Mouse (Mus musculus): ENCODE measurements around the gene Pls3.
A peak's percentile ranks its signal among the peaks of the same experiment; 100 is the strongest.

The Pls3 gene

DNA sequence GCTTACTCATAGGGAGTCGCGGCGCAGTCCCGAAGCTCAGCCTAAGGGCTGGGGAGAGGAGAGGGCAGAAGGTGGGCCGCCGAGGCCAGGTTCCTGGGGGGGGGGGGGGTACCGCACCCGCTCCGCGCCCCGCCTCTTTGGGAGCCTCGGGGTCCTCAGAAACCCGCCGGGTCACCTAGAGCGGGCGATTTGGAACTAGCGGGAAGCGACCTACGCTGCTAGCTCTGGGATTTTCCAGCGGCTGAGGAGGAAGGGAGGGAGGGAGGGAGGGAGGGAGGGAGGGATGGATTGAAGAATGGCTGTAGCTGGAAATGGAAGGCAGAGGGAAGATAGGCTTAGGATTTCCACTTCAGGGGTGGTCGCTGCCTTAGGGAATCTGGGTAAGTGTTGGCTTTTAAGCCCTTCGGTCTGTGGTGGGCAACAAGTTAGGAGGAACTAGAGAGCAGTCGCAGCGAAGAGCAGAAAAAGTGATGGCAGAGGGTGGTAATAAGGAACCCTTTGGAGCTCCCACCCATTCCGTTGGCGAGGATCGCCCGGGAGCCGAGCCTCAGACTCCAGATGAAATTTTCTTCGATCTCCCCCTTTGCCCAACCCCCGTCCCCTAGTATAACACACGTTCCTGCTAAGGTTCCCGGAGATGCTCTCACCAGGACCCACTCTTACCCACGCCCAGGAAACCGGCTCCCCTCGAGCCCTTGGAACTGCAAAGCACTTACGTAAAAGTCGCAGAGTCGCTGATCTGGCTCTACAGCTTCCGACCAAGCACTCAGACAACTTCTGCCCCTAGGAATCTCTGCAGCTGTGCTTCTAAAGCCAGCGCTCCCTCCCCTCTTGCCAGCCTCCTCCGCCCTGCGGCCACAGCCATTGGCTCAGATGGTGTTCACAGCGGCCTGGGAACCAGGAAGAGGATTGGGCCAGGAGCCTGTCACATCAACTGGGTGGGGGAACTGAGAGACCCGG, at the start of gene Pls3:
Gene Pls3 (minus strand): TSS at position 851 of the 960 bp plus-strand sequence.
- peak; percentile 90 for DNase-seq (ENCODE audit: low spot score)

DNA sequence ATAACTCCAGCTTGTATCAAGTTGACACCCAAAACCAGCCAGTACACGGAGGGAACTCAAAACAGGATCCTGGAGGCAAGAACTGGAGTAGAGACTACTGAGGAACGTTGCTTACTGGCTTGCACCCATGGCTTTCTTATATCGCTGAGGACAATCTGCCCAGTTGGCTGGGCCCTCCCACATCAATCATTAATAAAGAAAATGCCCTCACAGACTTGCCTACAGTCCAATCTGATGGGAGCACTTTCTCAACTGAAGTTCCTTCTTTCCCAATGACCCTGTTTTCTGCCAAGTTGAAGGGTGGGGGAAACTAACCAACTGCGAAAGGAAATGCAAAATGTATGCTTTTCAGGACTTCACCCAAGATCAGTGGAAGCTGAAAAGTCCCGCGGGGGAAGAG, 20.7 kb upstream of the Pls3 start:
- peak; percentile 6 for DNase-seq (ENCODE audit: low spot score)

DNA sequence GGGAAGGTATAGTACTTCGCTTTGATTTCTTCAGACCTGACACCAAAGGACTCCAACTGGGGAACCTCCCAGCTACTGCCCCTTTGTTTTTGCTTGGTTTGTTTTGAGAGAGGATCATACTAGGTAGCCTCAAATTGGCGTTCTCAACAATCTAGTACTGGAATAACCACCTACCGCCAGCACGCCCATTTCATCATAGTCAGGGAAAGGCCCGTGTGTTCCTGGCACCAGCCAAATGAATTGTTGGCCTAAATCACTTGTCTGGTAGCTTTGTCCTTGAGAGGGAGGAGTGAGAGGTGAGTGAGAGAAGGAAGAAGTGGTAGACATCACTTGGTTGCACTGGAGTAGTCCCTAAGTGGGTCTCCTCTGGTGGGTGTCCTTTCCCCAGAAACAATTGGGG, 584 bp upstream of the Pls3 start:
- no peak for DNase-seq (ENCODE audit: low spot score)

DNA sequence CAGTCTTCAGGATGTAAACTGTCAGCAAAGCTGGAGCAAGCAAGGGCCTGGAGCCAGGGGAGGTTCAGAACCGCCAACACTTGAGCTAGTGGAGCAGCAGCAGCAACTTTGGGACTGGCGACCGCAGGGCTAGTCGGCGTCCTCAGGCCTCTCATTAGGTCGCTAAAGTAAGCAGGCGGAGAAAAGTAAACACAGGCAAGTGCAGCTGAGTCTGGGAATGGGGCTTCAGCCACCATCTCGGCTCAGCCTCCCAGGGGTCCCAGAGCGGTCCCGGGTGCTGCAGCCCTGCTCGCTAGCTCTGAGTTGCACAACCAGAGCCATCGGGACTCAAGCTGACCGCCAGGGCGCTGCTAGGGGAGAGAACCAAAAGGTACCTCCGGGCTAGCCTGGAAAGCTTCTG, 1.2 kb downstream of the Pls3 start:
- peak; percentile 25 for DNase-seq (ENCODE audit: low spot score)

DNA sequence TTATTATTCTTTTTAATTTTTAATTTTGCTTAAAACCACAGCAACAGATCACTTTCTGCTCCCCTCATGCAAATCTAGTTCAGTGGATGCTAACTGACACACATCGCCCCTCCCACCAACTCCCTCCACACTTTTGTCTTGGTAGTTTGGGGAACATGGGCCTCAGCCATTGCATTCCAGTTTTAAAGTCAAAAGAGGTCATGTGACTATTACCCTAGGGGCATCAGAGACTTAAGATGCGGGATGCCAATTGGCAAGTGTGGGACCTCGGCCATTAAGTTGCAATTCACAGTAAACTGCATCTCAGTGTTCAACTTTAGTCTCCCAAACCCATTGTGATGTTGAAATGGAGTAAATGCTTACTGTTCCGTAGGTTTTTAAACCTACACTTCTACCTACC, 1.7 kb downstream of the Pls3 start:
- DNase-seq (ENCODE audit: low spot score): no peak

DNA sequence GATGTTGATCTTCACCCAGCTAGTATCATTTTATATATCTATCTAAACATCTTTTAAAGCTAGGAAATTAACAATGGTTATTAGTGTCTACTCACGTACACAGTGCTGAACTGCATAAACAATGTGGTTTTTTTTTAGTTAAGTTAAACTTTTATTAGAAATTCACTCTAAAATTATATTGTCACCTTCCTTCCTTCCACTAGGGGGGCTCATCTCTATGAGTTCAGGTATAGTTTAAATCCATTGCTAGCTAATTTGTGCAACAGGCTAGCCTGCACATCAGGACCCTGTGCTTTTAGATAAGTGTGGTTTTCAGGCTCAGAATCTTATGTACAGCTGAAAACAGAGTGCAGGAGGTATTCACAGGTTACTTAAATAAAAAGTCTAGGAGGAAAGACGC, 3.1 kb downstream of the Pls3 start:
- no peak for DNase-seq (ENCODE audit: low spot score)

DNA sequence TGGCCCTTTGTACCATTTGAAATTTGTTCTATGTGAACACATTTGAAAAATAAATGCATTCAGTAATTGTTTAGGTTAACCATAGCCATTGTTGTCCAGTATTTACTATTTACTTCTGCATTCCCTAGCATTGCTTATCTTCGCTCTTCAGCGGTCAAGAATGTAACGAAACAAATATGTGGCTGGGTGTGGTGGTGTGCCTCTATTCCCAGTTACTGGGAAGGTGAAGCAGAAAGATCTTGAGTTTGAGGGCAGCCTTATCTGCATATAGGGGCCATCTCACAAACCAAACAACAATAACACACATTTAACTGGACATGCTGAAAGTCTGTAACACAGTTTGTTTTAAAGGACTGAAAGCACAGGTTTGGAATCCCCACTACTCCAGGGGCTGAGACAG, 13.3 kb downstream of the Pls3 start:
- DNase-seq (ENCODE audit: low spot score): no peak

DNA sequence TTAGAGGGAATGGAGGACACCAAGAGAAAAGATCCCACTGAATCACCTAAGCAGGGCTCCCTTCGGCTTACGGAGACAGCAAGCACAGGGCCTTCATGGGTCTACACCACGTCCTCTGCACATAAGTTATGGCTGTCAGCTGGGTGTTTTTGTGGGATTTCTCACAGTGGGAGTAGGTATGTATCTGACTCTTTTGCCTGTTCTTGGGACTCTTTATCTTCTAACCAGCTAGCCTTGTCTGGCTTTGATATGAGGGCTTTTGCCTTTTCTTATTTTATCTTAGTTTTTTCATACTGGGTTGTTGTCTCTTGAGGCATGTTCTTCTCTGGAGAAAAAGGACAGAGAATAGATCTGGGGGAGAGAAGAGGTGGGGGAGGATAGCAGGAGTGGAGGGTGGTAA, 20.7 kb downstream of the Pls3 start:
- DNase-seq (ENCODE audit: low spot score): no peak

DNA sequence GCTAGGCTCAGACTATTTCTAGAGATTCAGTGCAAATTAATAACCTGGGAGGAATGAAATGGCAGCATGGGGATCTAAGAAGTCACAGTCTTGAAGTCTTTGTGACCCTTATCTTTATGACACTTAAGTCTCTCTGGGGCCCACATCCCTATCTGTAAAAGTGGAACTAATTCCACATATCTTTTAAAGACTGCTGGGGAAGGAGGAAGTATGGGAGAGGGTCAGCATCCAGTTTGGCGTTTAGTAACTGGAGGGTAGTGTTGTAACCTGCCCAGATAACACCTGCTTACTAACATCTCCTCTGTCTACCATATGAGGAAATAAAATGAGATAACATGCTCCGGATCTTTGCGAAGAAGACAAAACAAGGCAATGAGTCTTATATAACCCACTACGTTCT, 30.7 kb downstream of the Pls3 start:
- DNase-seq (ENCODE audit: low spot score): no peak

DNA sequence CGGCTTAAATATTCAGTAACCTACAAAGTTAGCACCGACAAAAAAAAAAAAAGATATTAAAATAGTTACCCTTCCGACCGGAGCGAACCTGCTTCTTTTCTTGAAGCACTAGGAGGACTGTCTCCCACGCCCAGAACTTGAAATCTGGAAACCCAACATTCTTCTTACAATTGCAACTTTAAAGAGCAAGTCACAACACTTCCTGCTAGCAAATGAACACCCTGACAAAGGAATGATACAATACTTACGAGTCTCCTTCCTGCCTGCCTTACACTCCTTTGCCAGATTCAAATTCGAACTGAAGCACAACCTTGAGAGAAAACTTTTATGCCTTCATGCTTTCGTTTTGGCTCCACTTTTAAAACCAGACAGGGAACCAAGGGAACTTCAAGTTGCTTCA, 32.1 kb downstream of the Pls3 start:
- DNase-seq (ENCODE audit: low spot score): no peak

DNA sequence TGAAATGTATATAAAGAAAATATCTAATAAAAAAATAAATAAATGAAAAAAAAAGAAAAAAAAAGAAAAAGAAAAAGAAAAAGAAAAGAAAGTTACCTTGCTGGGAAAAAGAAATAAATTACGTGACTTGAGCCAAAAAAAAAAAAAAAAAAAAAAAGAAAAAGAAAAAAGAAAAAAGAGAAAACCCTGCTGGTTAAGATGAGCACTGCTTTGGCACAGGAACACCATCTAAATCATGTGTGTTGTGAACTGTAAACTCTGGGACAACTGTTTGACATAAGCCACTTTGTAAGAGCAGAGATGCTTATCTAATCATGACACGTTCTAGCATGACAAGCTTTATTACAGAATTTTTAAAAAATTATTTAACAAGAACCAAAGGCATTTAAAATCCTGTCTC, 32.9 kb downstream of the Pls3 start:
- no peak for DNase-seq (ENCODE audit: low spot score)

DNA sequence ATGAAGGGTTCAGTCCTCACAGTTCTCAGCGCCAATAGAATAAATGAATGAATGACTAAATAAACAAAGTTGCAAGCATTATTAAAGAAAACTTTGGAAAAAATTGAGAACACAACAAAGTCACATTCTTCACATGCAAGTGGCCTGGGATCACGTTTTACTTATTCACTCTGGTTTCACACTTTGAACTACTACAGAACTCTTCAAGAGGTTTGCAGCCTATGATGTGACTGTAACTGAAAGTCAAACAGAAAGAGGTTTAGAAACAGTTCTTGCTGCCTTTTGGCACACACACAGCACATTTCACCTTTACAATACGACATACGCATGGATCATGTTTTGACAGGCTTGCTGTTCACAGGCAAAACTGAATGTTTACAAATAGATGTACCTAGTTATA, 34.7 kb downstream of the Pls3 start:
- no peak for DNase-seq (ENCODE audit: low spot score)

DNA sequence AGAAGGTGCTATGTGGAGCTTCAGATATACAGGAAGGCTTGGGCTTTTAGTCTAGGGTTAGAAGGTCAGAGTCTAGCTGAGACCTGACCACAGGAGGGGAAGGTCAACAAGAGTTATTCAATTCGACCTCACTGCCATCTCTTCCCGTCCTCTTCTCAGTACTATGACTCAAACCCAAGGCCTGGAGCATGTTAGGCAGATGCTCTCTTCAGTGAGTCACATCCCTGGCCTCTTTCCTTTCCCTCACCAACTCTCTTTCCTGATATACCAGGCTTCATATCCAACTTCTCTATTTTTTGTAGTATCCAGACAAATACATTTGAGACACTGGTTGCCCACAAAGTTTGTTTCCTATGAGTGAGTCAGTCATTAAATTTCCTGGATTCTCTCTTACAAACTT, 40.1 kb downstream of the Pls3 start:
- no peak for DNase-seq (ENCODE audit: low spot score)

DNA sequence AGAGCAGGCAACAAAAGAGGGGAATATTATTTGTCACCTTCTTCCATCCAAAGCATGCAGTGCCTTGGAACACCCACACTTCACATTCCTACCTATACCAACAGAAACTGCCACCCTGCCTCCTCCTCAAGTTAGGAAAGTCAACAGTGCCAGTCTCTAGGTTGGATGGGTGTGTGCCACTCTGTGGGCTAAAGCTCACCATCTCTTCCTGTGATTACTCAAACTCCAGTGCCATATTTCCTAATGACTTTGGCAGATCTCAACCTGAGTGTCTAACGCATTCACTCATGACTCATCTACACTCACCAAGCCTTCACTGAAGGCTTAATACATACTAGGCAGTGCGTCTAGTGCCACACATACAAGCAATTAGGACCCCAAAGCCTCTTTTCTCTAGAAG, 40.7 kb downstream of the Pls3 start:
- DNase-seq (ENCODE audit: low spot score): no peak

DNA sequence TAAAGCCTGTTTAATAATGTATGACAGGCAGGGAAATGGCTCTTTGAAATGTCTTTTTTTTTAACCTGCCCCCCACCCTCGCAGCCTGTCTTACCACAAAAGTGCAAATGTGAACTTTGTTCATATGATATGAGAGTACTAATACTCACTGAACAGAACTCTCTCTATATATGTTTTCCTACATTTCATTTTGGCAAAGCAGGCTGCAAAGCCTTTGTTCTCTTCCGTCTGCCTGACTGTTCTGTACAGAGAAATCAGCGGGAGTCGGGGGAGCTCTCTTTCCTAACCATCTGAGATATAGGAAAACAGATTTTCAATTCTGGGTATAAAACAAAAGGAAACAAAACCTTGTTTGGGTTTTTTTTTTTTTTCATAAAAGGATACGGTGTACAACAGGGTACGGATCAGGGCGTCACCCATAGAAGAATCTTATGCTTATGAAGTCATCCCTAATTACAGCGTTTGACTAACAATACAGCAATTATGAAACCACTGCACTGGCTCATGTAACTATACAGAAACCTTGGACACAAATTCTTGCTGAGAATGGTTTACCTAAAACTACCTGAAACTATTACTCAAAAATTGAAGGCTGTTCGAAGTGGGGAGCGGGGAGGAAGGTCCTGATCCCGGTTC, 41.9 kb downstream of the Pls3 start:
- DNase-seq (ENCODE audit: low spot score): no peak

DNA sequence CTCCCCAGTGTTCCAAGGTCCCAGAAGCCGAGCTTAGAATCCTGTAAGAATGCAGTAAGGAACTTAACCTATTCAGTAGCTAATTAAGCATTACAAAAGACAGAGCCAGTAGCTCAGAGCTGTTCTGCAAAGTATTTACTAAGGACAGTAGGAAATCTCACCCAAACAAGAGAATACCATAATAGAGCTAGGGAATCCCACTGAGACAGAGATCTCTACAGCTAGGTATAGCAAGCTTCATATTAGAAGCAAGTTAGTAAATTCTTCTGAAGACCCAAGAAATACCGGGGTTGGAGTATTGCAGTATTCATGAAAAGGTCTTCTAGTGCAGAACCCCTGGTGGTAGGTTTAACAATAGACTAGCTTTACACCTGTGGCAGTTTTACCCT, 45.1 kb downstream of the Pls3 start:
- no peak for DNase-seq (ENCODE audit: low spot score)

DNA sequence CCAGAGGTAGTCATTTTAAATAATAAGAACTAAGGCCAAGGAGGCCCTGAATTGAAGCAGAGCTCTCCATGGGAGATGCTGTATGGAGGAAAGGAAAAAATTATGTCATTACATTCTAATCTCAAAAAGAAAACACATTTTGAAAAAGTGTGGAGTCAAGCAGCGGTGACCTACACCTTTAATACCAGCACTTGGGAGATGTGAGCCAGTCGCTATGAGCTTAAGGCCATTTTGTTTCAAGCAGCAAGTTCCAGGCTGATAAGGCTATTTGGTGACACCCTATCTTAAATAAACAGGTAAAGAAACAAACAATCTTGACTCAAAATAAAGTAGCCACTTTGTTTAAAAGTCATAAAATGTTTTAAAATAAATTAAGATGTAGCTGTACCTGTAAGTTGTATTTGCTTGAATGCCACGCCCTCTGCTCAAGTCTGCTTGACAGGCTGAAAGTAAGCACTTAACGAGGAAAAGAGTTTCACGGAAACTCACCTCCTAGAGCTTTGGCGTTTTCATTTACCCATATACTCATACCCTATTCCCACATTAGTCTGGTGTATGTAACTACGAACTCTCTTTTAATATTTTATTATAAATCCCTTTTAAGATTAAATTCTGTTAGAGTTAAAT, 45.6 kb downstream of the Pls3 start:
- DNase-seq (ENCODE audit: low spot score): no peak

DNA sequence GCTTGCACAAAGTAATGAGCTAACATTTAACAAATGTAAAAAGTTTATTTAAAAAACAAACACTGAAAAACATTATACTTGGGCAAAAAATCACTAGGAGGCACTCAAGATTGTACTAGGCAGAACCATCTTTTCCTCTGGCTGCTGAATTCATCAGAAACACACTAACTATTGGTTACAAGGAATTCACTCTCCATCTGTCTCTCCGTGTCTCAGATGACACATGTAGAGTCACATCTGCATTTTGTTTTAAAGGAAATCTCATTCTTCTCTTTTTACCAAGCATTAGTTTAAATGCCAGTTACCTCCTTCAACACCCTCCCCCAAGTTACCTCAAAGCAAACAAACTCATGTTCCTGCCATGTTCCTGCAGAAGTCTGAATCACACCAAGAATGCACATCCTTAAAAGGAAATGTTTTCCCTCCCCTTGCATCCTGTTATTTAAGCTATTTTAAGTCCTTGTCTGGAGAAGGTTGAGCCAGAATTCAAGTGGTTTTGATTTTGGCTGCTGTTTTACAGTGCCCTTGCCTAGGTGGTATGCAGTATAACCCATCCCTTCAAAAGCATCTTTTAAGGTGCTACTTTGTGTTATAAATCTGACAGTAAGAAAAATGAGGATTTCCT, 56.2 kb downstream of the Pls3 start:
- DNase-seq (ENCODE audit: low spot score): no peak

DNA sequence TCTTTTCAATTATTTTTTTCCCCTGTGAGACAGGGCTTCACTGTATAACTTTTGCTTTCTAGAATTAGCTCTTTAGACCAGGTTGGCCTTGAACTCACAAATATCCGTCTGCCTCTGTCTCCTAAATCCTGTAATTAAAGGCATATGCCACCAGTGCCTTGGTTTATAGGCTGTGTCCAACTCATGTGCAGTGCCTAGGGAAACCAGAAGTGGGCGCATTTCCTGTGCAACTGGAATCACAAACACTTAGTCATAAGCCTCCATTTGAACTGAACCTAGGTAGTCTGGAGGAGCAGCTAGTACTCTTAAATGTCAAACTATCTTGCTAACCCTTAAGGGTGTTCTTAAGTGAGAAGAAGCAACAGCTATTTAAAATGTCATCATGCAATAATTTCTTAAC, 60.0 kb downstream of the Pls3 start:
- DNase-seq (ENCODE audit: low spot score): no peak

DNA sequence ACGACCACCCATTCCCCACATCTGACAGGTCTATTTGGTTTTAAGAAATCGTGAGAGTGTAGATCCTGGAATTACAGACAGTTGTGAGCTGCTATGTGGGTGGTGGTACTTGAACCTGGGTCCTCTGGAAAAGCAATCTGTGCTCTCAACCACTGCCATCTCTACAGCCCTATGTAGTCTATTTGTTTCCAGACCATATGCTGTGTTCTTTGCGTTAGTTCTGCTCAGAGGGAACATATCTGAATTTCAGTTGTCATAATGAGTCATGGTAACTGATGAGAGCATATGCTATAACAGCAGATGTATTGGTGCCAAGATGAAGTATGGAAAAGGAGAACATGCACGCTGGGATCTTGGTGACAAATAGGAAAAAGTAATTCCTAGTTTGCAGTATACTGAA, 60.9 kb downstream of the Pls3 start:
- no peak for DNase-seq (ENCODE audit: low spot score)

DNA sequence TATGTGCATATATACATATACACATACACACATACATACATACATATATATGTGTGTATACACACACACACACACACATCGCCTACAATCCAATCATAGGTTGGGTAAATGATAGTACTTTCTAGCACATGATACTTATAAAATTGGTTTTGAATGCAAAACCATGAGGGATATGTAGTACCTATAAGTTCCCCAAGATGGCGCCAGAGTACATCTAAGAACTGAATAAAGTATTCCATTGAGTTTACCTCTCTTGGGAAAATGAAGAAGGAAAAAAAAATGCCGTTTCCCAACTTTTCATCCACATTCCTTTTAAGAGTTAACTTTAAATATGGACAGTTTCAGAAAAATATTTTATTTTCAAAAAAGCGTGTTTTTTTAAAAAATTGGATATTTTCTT, 78.4 kb downstream of the Pls3 start:
- peak; percentile 10 for DNase-seq (ENCODE audit: low spot score)

DNA sequence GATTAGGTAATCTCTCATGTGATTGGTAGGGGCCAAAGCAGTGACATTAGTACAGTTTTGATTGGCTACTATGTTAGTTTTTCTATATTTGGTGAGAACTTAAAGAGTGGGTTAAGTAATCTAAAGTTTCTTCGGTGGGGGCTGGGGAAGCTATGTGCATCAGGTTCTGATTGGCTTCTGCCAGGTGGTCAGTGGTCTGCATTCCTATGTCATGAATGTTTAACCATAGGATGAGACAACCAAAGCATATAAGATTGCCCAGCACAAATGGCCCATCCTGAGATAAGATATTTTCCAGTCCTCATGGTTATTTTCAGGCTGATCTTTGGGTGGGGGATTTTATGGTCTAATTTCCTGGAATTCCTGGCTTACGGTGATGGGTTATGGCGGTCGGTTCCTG, 95.2 kb downstream of the Pls3 start:
- DNase-seq (ENCODE audit: low spot score): no peak

DNA sequence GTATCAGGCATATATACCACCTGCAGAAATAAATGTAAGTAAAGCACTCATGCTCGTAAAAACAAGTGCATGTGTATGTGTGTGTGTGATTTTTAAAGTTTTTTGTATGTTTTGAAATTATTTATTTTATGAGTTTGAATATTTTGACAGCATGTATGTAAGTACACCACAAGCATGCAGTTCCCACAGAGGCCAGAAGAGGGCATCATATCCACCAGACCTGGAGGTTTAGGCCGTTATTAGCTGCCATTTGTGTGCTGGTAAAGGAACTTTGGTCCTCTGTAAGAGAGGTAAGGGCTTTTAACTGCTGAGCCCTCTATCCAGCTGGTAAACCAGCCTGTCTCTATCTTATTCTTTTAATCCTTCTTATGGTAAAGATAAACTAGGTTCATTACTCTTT, 97.5 kb downstream of the Pls3 start:
- no peak for DNase-seq (ENCODE audit: low spot score)
